In the genomic region with DNA sequence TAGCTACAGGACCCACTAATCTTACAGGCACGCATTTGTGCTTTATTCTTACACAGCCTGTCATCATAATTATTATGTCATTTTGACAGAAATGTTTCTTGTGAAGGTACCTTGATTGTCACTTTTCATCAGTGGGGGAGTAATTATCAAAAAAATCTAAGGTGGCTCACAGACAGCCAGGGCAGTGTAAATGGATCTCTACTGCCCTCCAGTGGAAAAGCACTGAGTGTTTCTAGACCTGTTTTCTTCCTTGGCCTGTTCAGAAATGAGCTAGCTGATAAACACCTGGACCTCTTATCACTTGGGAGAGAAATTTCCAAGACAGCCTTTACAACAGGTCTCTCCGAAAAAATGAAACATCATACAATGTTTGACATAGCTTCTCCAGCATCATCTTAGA, we compare ENCODE assay signal across 8 mouse cellular contexts. TPM values are rescaled to one million over a fixed set of nuclear protein-coding genes. Genes with fewer than 3 reads are reported as not detected.
DNase-seq lines count a peak whose midpoint lies in the region; ATAC-seq and TF ChIP-seq lines count a peak whose summit lies in the region.

No protein-coding gene starts in this region.

- peak; percentile 81 for TF ChIP-seq CTCF in hindbrain, postnatal 0 days (IDR thresholded peaks at IDR 0.05; ENCODE audit: low read depth)
- TF ChIP-seq CTCF in ES-Bruce4 (IDR thresholded peaks at IDR 0.05; ENCODE audit: low read depth, low read length) = peak; percentile 7

- no peaks in the 10 kb centered on the region for H3K27me3 ChIP-seq in hindbrain, postnatal 0 days (ENCODE audit: insufficient read depth, low read length)
- H3K27me3 ChIP-seq in hindbrain, embryonic 13.5 days = peaks cover 38% of the 10 kb centered on the region
- H3K27me3 ChIP-seq in ES-Bruce4 (ENCODE audit: control insufficient read depth, insufficient read depth, low read length, poor library complexity, severe bottlenecking) = no peaks in the 10 kb centered on the region
- H3K27me3 ChIP-seq in embryonic facial prominence, embryonic 14.5 days (replicated peaks; ENCODE audit: control insufficient read depth, insufficient read depth, low read length) = no peaks in the 10 kb centered on the region

- no peak overlapping the region for H3K9ac ChIP-seq in hindbrain, postnatal 0 days (replicated peaks; ENCODE audit: low read length)
- no peak overlapping the region for H3K9ac ChIP-seq in hindbrain, embryonic 13.5 days
- no peak overlapping the region for H3K9ac ChIP-seq in ES-Bruce4 (ENCODE audit: low read depth, poor library complexity, severe bottlenecking)
- no peak overlapping the region for H3K9ac ChIP-seq in embryonic facial prominence, embryonic 14.5 days (ENCODE audit: low read depth, low read length)

- peaks cover 4% of the 10 kb centered on the region for H3K4me1 ChIP-seq in hindbrain, postnatal 0 days (ENCODE audit: insufficient read depth, low read length)
- peaks cover 20% of the 10 kb centered on the region for H3K4me1 ChIP-seq in hindbrain, embryonic 13.5 days (replicated peaks)
- H3K4me1 ChIP-seq in ES-Bruce4 (ENCODE audit: control insufficient read depth, insufficient read depth, low read length) = no peaks in the 10 kb centered on the region
- peaks cover 4% of the 10 kb centered on the region for H3K4me1 ChIP-seq in embryonic facial prominence, embryonic 14.5 days (ENCODE audit: control insufficient read depth, insufficient read depth, low read length)

- no peaks in the 10 kb centered on the region for H3K9me3 ChIP-seq in hindbrain, postnatal 0 days (ENCODE audit: low read length)
- H3K9me3 ChIP-seq in hindbrain, embryonic 13.5 days = no peaks in the 10 kb centered on the region
- no peaks in the 10 kb centered on the region for H3K9me3 ChIP-seq in ES-Bruce4 (replicated peaks; ENCODE audit: control insufficient read depth, insufficient read depth, low read length, poor library complexity, severe bottlenecking)
- H3K9me3 ChIP-seq in embryonic facial prominence, embryonic 14.5 days (ENCODE audit: control insufficient read depth, low read length) = no peaks in the 10 kb centered on the region

- no peak overlapping the region for H3K4me2 ChIP-seq in hindbrain, postnatal 0 days (ENCODE audit: low read depth, low read length)
- no peak overlapping the region for H3K4me2 ChIP-seq in hindbrain, embryonic 13.5 days
- H3K4me2 ChIP-seq in embryonic facial prominence, embryonic 14.5 days (ENCODE audit: low read depth, low read length) = no peak overlapping the region

- TF ChIP-seq POLR2A in ES-Bruce4 (IDR thresholded peaks at IDR 0.05; ENCODE audit: insufficient read depth, low read length) = no peak

- no peaks in the 10 kb centered on the region for H3K36me3 ChIP-seq in hindbrain, postnatal 0 days (ENCODE audit: insufficient read depth, low read length)
- no peaks in the 10 kb centered on the region for H3K36me3 ChIP-seq in hindbrain, embryonic 13.5 days
- no peaks in the 10 kb centered on the region for H3K36me3 ChIP-seq in ES-Bruce4 (ENCODE audit: control insufficient read depth, insufficient read depth, low read length, poor library complexity, severe bottlenecking)
- no peaks in the 10 kb centered on the region for H3K36me3 ChIP-seq in embryonic facial prominence, embryonic 14.5 days (ENCODE audit: control insufficient read depth, insufficient read depth, low read length)

- no peak overlapping the region for H3K4me3 ChIP-seq in hindbrain, postnatal 0 days (ENCODE audit: low read length)
- H3K4me3 ChIP-seq in hindbrain, embryonic 13.5 days = no peak overlapping the region
- H3K4me3 ChIP-seq in ES-Bruce4 (ENCODE audit: low read depth, low read length) = no peak overlapping the region
- no peak overlapping the region for H3K4me3 ChIP-seq in embryonic facial prominence, embryonic 14.5 days (ENCODE audit: low read depth, low read length)

- ATAC-seq in hindbrain, postnatal 0 days = no peak
- ATAC-seq in hindbrain, embryonic 13.5 days (ENCODE audit: low FRiP score) = no peak
- ATAC-seq in embryonic facial prominence, embryonic 14.5 days (ENCODE audit: low read depth) = no peak

- peak; percentile 79 for DNase-seq in hindbrain, postnatal 0 days (ENCODE audit: low spot score)
- peak; percentile 60 for DNase-seq in 3T3-L1 (ENCODE audit: low read depth, low spot score)
- peak; percentile 19 for DNase-seq in embryonic facial prominence, embryonic 14.5 days (ENCODE audit: low spot score)
- DNase-seq in naive thymus-derived CD4-positive, alpha-beta T cell, adult 2 months (ENCODE audit: low read depth) = peak; percentile 74
- no peak for DNase-seq in urinary bladder, postnatal 14 days (ENCODE audit: low spot score)
- DNase-seq in gastrocnemius, adult 8-10 months (ENCODE audit: low spot score in 2 of 2) = no peak

- WGBS in hindbrain, postnatal 0 days = 54% methylated on average over 2 of the region's 2 CpGs
- WGBS in hindbrain, embryonic 13.5 days = 47% methylated on average over 2 of the region's 2 CpGs
- 49% methylated on average over 2 of the region's 2 CpGs for WGBS in embryonic facial prominence, embryonic 14.5 days

- H3K27ac ChIP-seq in hindbrain, postnatal 0 days = no peak overlapping the region
- no peak overlapping the region for H3K27ac ChIP-seq in hindbrain, embryonic 13.5 days
- H3K27ac ChIP-seq in ES-Bruce4 (ENCODE audit: insufficient read depth, low read length) = no peak overlapping the region
- no peak overlapping the region for H3K27ac ChIP-seq in embryonic facial prominence, embryonic 14.5 days (replicated peaks; ENCODE audit: low read depth, low read length)

- no peak for TF ChIP-seq EP300 in ES-Bruce4 (IDR thresholded peaks at IDR 0.05; ENCODE audit: insufficient read depth, low read depth, low read length)

RNA-seq across cellular contexts. Expression of gene Wdr48, which starts 4.0 kb away (rescaled TPM):
- total RNA-seq in hindbrain, postnatal 0 days (2014; rRNA removed) = 50.9 and 62.1 TPM in 2 replicates
- polyA plus RNA-seq in hindbrain, postnatal 0 days (2015; fragmentation: Nextera tagmentation; extraction: Ambion mirVana) = 47.3 and 47.5 TPM in 2 replicates
- polyA plus RNA-seq in hindbrain, embryonic 13.5 days (2015; fragmentation: Nextera tagmentation; extraction: Ambion mirVana) = 63.2 and 65.3 TPM in 2 replicates
- polyA plus RNA-seq in ES-Bruce4 (2011; ENCODE audit: insufficient read depth, insufficient read length, low read depth, missing spikeins) = 103 and 107 TPM in 2 replicates
- polyA plus RNA-seq in embryonic facial prominence, embryonic 14.5 days (2014; fragmentation: Nextera tagmentation; extraction: Ambion mirVana) = 46.5 and 50.2 TPM in 2 replicates
- total RNA-seq in gastrocnemius, adult 8-10 months (2022) = 10 to 100 TPM in 2 of 4 experiments, 1 to 10 TPM in 2; 9.1 to 10.6 (median 9.8) TPM

RNA-seq across cellular contexts. Expression of gene Gorasp1, which starts 46.7 kb away (rescaled TPM):
- total RNA-seq in hindbrain, postnatal 0 days (2014; rRNA removed) = 28.1 and 48.4 TPM in 2 replicates
- polyA plus RNA-seq in hindbrain, postnatal 0 days (2015; fragmentation: Nextera tagmentation; extraction: Ambion mirVana) = 20.9 and 21.1 TPM in 2 replicates
- polyA plus RNA-seq in hindbrain, embryonic 13.5 days (2015; fragmentation: Nextera tagmentation; extraction: Ambion mirVana) = 26.0 and 27.9 TPM in 2 replicates
- 7.2 and 9.2 TPM in 2 replicates for polyA plus RNA-seq in ES-Bruce4 (2011; ENCODE audit: insufficient read depth, insufficient read length, low read depth, missing spikeins)
- polyA plus RNA-seq in embryonic facial prominence, embryonic 14.5 days (2014; fragmentation: Nextera tagmentation; extraction: Ambion mirVana) = 29.9 and 32.4 TPM in 2 replicates
- total RNA-seq in gastrocnemius, adult 8-10 months (2022) = 10 to 100 TPM; 21.7 to 25.8 (median 24.7) TPM

RNA-seq across cellular contexts. Expression of gene Ttc21a, which starts 46.7 kb away (rescaled TPM):
- total RNA-seq in hindbrain, postnatal 0 days (2014; rRNA removed) = 4.7 and 4.9 TPM in 2 replicates
- 0.90 and 1.1 TPM in 2 replicates for polyA plus RNA-seq in hindbrain, postnatal 0 days (2015; fragmentation: Nextera tagmentation; extraction: Ambion mirVana)
- polyA plus RNA-seq in hindbrain, embryonic 13.5 days (2015; fragmentation: Nextera tagmentation; extraction: Ambion mirVana) = 0.65 and 1.2 TPM in 2 replicates
- 0.93 and 1.2 TPM in 2 replicates for polyA plus RNA-seq in ES-Bruce4 (2011; ENCODE audit: insufficient read depth, insufficient read length, low read depth, missing spikeins)
- 0.52 and 0.72 TPM in 2 replicates for polyA plus RNA-seq in embryonic facial prominence, embryonic 14.5 days (2014; fragmentation: Nextera tagmentation; extraction: Ambion mirVana)
- total RNA-seq in gastrocnemius, adult 8-10 months (2022) = not detected

Comparison
In these comparisons a context has a peak if more than half of its experiments do, and no peak if none do; other contexts are left out.
1. DNase-seq: peak in hindbrain, postnatal 0 days (single experiment), 3T3-L1 (single experiment), embryonic facial prominence, embryonic 14.5 days (single experiment) and naive thymus-derived CD4-positive, alpha-beta T cell, adult 2 months (single experiment); none in urinary bladder, postnatal 14 days (single experiment) and gastrocnemius, adult 8-10 months (0 of 2).